Mouse (Mus musculus): ENCODE measurements around the gene Trappc3l.

- TF ChIP-seq CTCF (IDR thresholded peaks at IDR 0.05; ENCODE audit: borderline replicate concordance, control insufficient read depth, extremely low read depth, insufficient read depth, low read length, poor library complexity) (no peak), POLR2A (IDR thresholded peaks at IDR 0.05; ENCODE audit: control insufficient read depth, extremely low read depth, insufficient read depth, low read length, poor library complexity) (no peak)
These were observed 52.1 kb downstream of the Trappc3l start for GRCm38 (mm10) chr10:34089517-34089916.
